Mouse (Mus musculus) kidney, adult 18-20 months (tissue): ENCODE measurements around the gene Cpa5.

Experiments used
- DNase-seq: peaks from one replicate; pipeline ENCODE4 v3.0.0; 2021

Cpa5 gene

DNA sequence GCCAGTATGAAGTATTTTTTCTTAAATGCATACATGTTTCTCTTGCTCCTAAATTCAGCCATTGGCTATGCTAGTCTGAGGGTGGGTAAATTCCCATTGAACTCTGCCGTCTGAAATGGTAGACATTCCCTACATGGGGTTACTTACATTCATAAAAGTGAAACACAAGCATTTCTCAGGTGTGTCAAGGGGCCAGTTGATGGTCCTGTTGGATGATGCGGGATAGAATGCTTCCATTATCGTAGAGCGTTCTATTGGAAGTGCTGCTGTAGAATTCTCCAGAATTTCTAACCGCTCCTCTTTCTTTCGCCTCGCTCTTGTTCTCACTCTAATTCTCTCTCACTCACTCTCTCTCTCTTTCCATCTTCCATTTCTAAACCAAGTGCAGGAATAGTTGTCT, at the start of gene Cpa5:
Cpa5 (plus strand) TSS at position 301 of the 400 bp plus-strand sequence.
- no peak for DNase-seq

DNA sequence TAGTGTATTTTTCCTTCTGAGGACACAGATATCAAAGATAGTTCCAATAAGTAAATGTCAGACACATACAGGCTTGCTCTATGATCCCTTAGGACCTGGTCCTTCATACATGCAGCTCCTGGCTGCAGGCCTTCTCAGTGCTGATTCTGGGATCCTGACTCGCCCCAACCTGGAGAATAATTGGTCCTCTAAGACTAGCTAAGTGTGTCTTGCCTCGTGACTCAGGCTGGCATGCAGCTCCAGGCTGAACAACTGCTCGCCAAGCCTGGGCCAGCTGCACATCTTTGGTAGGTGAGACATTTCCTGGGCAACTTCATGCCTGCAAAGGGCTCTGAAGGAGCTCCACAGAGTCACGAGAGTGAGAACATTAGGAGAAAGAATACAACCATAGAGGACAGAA, 48.7 kb upstream of the Cpa5 start:
- DNase-seq = no peak

DNA sequence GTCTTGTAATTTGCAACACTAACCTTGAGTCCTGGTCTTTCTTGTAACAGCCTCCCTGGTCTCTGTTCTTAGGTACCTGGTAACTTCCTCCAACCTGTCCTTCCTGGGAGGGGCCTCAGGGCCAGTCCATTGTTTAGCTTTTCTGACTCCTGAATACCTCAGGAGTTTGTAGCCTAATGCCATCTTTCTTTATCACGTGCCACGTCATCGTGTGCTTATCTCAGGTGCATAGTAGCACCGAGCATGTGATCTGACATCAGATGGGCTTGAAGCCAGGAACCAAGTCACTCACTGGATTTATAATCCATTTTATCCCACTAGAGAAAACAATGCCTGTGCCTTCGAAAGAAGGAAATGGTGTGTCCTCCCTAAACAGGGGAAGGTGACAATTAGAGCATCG, 47.2 kb upstream of the Cpa5 start:
- no peak for DNase-seq

DNA sequence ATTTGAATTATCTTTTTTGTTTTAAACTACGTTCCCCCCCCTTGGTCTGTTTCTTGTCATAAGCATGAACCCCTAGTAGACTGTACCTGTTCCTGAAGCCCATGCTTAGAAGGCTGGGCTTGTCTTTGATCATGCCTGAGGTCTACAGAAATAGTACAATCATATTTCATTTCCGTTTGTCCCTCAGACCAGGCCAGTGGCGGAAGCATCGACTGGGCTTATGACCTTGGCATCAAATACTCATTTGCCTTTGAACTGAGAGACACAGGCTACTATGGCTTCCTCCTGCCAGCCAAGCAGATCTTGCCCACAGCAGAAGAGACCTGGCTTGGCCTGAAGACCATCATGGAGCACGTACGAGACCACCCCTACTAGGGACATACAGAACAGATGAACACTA, 46.8 kb upstream of the Cpa5 start:
- no peak for DNase-seq

DNA sequence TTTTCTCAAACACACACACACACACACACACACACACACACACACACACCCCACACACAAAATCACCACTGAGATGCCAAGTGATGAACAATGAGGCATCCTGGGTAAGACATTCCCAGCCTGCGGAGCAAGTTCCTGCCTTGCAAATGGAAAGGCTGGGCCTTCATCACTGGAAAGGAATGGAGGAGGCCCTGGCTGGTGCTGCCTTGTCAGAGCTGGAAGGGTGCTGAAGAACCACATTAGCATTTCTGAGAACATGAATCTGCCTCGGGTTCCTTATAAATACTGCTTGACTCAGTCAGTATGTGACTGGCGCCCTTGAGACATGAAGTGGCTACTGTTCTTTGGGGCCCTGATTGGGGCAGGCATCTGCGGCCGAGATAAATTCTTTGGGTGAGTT, 42.7 kb upstream of the Cpa5 start, which contains the start of gene Cpa4:
Cpa4 (plus strand) TSS at position 301 of the 400 bp plus-strand sequence.
- DNase-seq = no peak

DNA sequence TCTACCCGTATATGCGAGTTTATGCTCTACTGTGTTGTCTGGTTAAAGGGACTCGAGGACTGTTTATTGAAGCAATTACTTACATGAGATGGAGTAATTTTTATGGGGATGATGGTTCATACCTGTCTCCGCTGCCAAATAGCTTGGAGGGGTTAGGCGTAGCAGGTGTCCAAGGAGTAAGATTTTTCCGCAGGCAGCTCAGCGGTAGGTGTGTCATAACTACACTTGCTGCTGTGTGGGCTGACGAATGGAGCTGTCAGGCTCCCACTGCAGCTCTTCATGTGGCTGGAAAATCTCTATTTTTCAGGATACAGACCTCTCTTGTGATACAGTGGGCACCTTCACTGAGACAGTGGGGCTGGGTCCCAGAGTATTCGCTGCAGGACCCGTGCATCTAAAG, 41.5 kb upstream of the Cpa5 start:
- no peak for DNase-seq

DNA sequence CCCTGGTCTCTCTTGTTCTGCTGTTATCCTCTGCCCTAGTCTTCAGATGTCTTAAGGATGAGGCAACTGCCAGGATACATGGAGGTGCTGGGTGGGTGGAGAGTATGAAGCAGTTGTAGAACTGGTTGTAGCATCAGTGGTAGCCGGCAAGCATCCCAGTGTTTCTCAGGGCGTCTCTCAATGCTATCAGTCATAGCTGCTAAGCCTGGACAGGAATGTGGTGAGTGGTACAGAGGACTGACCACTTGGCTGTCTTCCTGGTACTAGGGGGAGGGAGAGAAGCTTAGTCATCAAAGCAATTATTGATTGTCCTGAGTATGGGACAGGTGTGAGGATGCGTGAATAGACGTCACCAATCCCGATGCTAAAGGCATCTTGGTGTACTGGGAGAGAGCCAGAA, 40.8 kb upstream of the Cpa5 start:
- no peak for DNase-seq

DNA sequence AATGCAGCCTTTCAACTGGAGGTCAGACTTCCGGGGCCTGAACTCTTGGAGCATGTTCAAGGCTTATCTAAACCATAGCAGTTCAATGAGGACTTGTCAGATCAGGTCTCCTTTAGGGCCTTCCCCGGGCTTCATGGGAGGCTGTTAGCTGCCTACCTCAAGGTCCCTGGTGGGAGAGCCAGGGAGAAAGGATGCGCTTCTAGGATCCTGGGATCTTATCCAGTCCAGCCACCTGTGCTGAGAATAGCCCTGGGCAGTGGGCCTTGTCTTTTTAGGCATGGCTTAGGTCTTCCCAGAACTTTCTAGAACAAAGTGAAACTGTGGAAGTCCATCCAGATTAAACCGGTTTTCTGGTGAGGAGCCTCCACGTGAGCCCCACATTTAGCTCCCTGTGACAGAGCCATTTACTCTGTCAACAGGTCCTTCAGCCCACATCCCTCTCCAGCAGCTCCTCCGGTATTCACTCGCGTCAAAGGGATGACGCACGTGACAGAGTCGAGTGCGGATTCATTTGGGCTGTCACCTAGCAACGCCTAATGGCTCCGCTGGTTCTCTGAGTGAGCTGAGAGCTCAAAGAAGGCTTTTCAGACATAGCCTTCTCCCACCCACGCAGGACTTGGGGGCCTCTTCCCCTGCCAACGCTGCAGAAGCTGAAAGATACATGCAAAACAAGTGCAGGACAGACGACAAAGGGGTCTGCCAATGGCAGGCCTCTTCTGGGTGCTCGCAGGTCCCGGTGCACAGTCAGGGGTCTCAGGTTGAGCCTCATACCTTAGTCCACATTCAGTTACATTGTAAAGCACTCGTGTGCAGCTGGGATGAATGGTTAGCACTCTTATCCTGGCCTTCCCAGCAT, 38.1 kb upstream of the Cpa5 start:
- DNase-seq = no peak

DNA sequence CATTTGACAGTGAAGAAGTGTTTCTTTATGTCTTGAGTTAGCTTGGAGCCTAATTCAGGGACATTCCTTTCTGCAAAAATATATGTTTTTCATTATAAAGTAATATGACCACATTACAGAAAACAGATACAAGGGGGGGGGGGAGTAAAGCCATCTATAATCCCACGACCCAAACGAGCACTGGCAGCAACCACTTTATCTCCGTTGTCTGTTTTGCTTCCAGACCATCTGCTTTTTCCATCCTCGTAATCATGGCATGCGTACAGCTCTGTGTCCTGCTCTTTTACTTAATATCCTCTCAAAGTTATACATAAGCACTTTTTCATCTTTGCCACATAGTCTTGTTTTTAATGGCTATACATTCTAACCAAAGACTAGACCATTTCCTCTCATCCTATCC, 37.4 kb upstream of the Cpa5 start:
- DNase-seq = no peak

DNA sequence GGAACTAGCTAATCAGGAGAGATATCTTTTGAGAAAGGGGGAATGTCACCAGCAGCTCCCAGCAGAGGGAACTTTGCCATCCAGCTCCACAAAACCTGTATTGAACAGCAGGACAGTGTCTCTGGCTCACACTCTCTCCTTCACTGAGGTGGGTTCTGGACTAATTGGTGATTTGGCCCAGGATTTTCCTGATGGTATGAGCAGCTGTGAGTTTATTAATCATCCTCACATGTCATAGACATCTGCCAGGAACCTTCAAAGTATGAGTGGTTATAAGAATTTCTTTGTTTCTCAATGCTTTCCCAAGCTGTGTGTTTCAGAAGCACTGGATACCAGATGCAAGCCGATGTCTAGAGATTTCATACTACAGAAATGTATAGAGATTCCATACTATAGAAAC, 35.9 kb upstream of the Cpa5 start:
- no peak for DNase-seq

DNA sequence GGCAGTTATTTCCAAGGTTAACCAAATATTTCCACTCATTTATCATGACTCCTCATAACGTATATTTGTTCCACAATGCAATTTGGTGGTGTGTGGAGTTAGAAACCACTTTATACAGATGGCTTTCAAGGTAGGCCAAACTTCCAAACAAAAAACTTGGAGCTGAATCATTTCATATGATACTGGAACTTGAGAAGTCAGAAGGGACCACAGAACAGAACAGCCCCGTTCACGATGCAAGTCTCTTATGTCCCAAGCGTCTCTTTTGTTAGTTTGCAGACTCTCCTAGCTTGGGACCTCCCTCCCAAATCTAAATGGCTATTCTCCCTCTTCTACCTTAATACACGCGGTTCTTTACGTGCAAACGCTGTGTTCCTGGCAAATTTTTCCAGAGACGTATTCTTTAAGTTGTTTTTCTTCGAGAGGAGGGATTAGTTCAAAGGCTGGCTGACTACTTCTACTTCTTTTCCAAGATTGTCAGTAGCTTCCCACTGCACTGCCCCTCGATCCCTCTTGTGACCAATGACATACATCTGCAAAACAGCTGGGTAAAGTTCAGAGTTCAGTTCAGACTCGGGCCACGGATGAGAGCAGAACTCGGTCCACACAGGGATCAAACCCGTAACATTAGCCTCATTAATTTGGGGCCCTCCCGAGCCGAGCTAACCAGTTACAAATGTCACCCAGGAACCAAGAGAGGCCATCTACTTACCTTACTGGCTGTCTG, 34.2 kb upstream of the Cpa5 start:
- no peak for DNase-seq

DNA sequence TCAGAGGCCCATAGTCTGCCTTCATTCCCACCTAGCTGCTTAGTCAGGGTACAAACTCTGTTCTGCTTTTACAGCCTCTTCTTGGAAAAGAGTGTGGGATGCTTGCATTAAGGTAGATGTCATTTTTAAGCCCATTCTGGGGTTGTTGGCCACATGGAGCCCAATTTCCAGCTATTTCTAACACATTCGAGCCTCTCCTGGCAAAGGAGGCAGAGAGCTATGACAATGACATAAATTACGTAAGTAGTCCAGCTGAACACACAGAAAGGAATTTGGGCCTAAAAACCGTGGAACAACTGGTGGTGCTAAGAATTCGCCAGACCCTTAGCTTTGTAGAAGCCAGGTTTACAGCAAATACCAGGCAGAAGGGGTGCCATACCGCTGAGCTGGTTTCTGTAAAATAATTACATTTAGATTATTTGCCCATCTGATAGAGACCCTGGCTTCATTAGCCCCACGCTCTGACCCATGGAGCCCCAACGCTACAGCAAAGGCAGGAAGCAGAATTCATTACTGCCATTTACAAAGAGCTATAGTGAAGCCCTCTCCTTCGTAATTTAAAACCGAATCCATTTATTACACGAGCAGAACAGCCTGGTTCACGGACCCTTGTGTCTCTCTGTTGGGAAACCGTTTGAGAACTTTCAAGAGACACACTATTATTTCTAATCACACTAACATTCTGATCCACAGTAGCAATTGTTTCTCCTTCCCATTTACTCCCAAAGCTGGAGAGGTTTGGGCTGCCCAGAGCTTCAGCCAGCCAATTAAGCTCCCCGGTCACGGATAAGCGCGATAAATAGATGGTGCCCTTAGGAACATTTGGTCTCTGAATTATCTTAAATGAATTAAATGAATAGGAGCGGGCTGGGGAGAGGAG, 30.6 kb upstream of the Cpa5 start:
- no peak for DNase-seq

DNA sequence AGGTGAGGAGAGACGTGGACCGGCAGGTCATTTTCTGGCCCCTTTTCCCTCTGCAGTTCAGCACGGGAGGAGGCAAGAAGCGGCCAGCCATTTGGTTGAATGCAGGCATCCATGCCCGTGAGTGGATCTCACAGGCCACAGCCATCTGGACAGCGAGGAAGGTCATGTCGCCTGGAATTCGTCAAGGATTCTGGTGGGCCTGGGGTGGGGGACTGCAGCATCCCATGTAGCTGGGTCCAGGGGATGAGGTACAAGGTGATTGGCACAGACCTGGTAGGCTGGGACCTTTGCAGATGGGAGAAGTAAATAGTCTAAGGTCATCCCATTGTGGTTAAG, 30.0 kb upstream of the Cpa5 start:
- no peak for DNase-seq

DNA sequence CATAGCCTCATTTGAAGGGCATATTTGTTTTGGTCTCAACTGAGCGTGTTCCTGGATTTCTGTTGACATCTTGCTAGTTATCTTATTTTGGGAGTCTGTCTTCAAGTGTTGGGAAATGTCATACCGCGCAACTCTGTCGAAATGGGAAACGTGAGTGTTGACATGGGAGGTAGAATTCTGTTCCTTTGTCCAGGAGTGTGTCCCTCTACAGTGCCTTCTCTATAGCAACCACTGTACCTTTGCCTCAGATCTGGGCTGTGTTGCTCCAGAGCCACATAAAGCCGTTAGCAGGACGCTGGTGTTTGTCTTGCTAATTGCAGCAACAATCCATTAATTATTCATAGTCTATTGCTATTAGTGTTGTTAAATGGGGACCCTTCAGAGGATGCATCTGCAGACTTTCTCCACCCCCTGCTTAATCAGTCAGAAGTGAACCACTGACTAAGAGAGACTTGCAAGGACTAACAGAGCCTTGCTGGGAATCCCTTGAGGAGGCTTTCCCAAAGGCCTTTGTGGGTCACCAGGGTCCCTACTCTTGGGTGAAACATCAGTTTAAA, 23.8 kb upstream of the Cpa5 start:
- no peak for DNase-seq

DNA sequence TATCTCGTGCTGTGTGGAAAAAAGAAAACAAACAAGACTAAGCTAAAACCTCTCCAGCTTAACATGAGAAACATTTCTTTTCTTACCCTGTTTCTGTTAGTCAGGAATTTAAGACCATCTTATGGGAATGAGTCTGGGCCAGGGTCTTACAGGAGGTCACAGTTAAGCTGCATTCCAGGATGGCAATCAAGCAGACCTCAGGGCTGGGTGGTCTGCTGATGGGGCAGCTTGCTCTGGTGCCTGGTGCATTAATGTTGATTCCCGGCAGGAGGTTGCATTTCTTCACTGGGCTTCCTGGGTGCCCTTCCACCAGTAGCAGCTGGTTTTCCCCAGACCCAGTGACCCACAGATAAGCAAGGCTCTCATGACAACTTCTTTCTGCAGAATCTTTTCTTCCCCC, 21.0 kb upstream of the Cpa5 start:
- no peak for DNase-seq

DNA sequence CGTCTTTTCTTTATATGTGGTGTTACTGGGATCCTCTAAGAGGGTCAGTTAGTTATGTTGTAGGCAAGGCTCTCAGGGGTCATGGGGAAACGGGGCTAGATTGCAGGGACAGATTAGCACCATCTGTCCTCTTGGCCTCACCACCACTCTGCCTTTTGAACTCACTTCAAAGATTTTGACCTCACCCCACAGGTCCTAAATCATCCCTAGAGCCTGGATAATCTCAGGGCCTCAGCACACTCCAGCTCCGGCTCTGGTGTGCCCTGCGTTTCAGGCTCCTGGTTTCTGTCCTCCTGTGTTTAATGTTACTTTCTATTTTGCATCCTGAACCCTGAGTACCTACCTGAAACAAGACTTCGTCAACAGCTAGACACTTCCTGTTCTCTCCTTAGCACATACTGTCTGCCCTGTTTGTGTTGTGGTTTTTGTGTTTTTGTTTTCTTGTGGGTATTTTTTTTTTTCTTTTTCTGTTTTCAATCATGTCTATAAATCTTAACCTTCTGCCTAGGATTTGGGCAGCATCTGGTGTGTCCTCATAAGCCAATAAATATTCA, 18.9 kb upstream of the Cpa5 start:
- no peak for DNase-seq

DNA sequence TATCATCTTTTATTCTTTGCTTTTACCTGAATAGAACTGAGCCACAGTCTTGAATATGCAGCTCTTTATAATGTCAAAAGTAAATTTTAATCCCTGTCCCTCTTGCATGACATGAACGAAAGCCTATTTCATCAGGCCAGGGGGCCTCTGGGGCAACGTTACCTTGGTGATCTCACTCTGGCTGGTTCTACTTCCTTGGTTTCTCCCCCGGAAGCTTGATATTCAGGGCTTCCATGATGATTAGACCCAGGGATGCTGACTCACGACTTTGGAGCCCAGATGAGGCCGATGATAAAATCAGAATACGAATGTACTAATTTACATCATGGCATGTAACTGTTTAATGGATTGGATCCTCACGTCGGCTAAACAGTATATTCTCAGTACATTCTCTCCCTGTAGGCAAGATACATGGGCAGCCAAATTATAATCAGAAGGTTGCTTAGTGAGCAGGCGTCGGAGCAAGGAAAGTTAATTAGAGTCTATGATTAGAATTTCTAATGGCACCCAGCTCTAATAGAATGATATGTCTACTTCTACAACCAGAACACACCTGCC, 18.3 kb upstream of the Cpa5 start:
- DNase-seq = no peak

DNA sequence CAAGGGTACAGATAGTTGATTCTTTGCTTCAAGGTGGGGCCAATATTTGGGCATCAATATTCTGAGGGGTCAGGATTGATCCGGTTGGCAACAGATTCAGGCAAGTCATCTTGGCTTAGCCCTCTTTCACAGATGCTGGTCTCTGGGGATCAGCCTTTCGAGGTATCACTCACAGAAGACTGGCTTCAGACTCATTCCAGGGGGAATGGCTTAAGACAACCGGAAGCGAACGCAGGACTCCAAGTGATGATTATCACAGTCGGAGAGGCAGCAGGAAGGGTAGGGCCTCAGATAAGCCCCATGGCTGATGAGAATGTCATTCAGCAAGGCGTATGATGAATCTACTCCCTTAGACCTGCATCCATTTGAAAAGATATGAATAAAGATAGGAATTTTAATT, 16.4 kb upstream of the Cpa5 start:
- no peak for DNase-seq

DNA sequence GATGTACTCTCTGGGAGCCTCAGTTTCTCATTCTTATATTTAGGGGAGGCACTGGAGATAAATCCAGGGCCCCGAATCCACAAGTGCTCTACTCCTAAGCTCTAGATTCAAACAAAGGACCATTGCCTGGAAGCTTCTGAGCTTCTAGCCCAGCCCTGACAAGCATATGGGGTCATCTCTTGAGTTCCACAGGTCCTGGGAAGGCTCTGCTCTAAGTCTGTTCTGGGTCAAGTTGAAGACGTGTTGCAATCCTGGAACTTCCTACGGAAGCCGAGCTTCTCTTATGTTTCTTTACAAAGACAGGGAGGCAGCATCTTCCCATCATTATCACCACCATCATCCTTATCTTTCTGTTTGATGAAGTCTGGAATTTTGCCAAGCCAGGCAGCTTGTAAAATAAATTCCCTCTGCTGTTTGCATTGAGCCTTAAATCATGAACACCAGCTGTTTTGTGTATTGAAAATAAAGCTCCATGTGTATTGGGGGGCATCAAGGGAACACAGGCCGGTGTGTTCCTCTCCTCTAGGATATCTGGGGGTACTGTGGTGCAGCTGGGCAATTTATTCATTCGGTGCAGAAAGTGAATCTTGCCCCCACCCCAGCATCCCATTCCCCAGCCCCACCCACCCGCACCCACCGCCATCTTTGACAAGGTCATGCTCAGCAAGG, 14.4 kb upstream of the Cpa5 start:
- DNase-seq = no peak

DNA sequence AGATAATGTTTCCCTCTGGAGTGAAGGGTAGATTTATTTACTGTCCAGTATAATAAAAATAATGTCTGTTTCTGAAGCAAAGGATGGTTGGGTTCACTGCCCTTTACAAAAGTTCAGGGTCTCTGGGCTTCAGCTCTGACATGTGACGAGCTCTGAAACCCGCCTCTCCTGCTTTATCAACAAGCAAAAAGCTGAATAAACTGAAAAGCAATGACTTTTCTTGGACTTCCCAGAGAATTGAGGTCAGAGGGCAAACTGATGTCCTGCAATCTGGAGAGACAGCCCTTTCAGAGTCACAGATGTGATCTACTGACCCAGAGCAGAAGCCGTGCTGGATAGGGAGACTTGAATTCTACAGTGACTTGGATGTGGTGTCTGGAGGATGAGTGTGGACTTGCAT, 10.8 kb upstream of the Cpa5 start:
- no peak for DNase-seq

DNA sequence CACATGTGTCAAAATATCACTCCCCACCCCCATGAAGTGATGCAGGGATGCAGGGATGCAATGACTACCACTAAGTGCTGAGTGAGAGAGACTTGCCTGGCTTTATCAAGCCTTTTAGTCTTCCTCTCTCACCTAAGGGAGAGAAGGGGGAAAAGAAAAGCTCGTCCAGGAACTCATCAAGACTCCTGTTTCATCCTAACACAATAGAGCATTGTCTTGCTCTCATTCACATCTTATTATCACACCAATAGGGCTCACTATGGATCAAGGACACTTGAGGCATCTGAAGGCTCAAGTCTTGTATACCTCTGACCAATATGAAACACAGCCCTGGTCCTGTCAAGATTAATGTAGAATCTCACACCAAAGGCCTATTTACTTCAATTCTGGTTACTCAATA, 9.8 kb upstream of the Cpa5 start:
- no peak for DNase-seq

DNA sequence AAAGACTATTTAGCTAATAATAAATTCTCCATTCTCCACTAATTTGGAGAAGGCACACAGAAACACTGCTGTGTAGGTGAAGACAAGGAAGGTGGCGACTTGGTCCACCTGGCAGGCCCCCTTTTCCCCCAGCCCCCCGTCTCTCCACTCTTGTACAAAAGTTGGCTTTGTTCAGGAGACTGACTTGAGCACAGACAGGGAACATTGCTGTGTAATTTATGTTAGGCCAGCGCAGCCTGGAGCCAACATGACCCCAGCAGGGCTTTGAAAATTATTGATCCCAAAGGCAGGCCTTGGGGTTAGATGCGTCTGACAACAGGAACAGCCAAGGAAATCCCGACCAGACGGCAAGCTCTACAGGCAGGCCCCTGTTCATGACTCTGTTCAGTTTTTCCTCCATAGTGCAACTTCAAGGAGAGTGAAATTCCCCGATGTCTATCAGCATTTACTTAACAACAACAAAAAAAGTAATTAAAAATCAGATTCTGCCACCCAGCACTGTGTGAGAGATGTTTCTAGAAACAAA, 6.4 kb upstream of the Cpa5 start:
- DNase-seq = no peak
